In genomic region chr7:143296384-143296801, GRCm38 (mm10) we compare ENCODE assay signal across 8 mouse cellular contexts.
DNase-seq lines count a peak whose midpoint lies in the region; ATAC-seq lines count a peak whose summit lies in the region.

No protein-coding gene starts in this region.

- ATAC-seq in megakaryocyte progenitor cell, adult 5-6 weeks (replicated peaks; ENCODE audit: poor library complexity): peak; percentile 96

- DNase-seq in adipocyte (ENCODE audit: low spot score): peak; percentile 92
- DNase-seq in embryo, embryonic 10 days (ENCODE audit: low spot score): peak; percentile 96
- peak; percentile 70 for DNase-seq in gastrocnemius, postnatal 10 days
- DNase-seq in induced T-regulatory cell, adult 2 months (ENCODE audit: low read depth): peak; percentile 97
- DNase-seq in left cerebral cortex, adult 9 months (ENCODE audit: low spot score in 2 of 2): peak; percentile 98 to 100
- DNase-seq in right cerebral cortex, postnatal 14 days: peak; percentile 75
- peak; percentile 83 to 89 for DNase-seq in urinary bladder, postnatal 36 days (ENCODE audit: low spot score in 2 of 2)

Comparison
In these comparisons a context has a peak if more than half of its experiments do, and no peak if none do; other contexts are left out.
1. Peak in every context shown above with its lines: DNase-seq and ATAC-seq.